21 mouse cellular contexts compared by ENCODE assay signal in the genomic region with DNA sequence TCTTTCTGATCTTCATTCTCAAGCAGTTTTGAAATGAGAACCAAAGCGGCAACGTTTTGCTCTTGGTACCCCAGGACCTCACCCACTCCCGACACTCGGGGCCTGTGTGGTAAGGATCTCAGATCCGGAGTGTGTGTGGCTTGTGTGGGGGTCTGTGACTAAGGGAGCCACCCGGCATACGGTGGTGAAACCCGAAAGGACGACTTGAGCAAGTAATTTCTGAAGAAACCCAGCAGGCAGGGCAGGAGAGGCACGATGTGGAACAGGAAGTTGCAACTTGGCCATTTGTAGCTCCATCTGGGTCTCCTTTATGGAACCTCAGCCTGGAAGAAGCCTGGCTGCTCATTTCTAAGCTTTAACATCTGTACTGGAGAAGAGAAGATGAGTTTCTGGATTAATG.
"Had no signal": no experiment of that assay in that cellular context is flagged by ENCODE, and none has a peak within 500 bp of the region (broad histone marks: within the 10 kb centered on the region; RNA-seq: fewer than 3 reads in every experiment).

No protein-coding gene starts in this region.

- H3K9me3 ChIP-seq: kidney, embryonic 15.5 days; liver, embryonic 13.5 days; lung, embryonic 15.5 days; midbrain, embryonic 10.5 days; midbrain, embryonic 13.5 days; neural tube, embryonic 13.5 days had no signal

- H3K27ac ChIP-seq: kidney, embryonic 15.5 days; left cerebral cortex, adult 2 months; liver, embryonic 13.5 days; lung, embryonic 15.5 days; midbrain, embryonic 10.5 days; midbrain, embryonic 13.5 days; neural tube, embryonic 13.5 days; stomach, embryonic 15.5 days had no signal

- H3K4me2 ChIP-seq: kidney, embryonic 15.5 days; liver, embryonic 13.5 days; lung, embryonic 15.5 days; midbrain, embryonic 13.5 days; neural tube, embryonic 13.5 days; stomach, embryonic 15.5 days had no signal

- H3K9ac ChIP-seq: kidney, embryonic 15.5 days; liver, embryonic 13.5 days; lung, embryonic 15.5 days; midbrain, embryonic 13.5 days; neural tube, embryonic 13.5 days; stomach, embryonic 15.5 days had no signal

- DNase-seq: kidney, adult 2 months; kidney, postnatal 10 days; kidney, postnatal 36 days; layer of hippocampus, postnatal 36 days; liver, embryonic 13.5 days; lung, postnatal 10 days; lung, postnatal 4 days; retina, postnatal 1 day; right cerebral cortex, postnatal 25 days; spleen, adult 18-20 months; thymus, postnatal 25 days had no signal

- H3K36me3 ChIP-seq: kidney, embryonic 15.5 days; liver, embryonic 13.5 days; lung, embryonic 15.5 days; midbrain, embryonic 10.5 days; midbrain, embryonic 13.5 days; neural tube, embryonic 13.5 days; stomach, embryonic 15.5 days had no signal

- ATAC-seq: midbrain, embryonic 13.5 days; midbrain, embryonic 16.5 days had no signal

- H3K4me1 ChIP-seq: liver, embryonic 13.5 days; lung, embryonic 15.5 days; megakaryocyte, embryonic 14.5 days; stomach, embryonic 15.5 days had no signal

- H3K4me3 ChIP-seq: kidney, embryonic 15.5 days; left cerebral cortex, adult 2 months; liver, embryonic 13.5 days; lung, embryonic 15.5 days; megakaryocyte, embryonic 14.5 days; midbrain, embryonic 10.5 days; midbrain, embryonic 13.5 days; myocyte; neural tube, embryonic 13.5 days; stomach, embryonic 15.5 days had no signal

- H3K27me3 ChIP-seq: kidney, embryonic 15.5 days; liver, embryonic 13.5 days; lung, embryonic 15.5 days; megakaryocyte, embryonic 14.5 days; neural tube, embryonic 13.5 days; stomach, embryonic 15.5 days had no signal
